Mouse (Mus musculus) CD4-positive, CD25-positive, alpha-beta regulatory T cell, adult 2 months (primary cell): Measurements from ENCODE around the gene Olfml2a.
A peak's percentile ranks its signal among the peaks of the same experiment; 100 is the strongest.

Experiments used
- DNase-seq: peaks from one replicate; pipeline ENCODE4 v3.0.0-alpha.2; 2012; ENCODE audit warnings: low read depth, low spot score

The Olfml2a gene

GRCm38 (mm10) chr2:38938007-38938406 lies 6.2 kb downstream of the Olfml2a start:
- no peak for DNase-seq

GRCm38 (mm10) chr2:38939047-38939446 lies 7.3 kb downstream of the Olfml2a start:
- peak; percentile 17 for DNase-seq

- no peak for DNase-seq
Measured at GRCm38 (mm10) chr2:38941426-38941825, 9.6 kb downstream of the Olfml2a start.

GRCm38 (mm10) chr2:38941898-38942297 lies 10.1 kb downstream of the Olfml2a start:
- DNase-seq, result no peak

- DNase-seq, result no peak
Measured at GRCm38 (mm10) chr2:38943161-38943560, 11.4 kb downstream of the Olfml2a start.

- no peak for DNase-seq
Measured at GRCm38 (mm10) chr2:38943977-38944376, 12.2 kb downstream of the Olfml2a start.

GRCm38 (mm10) chr2:38944460-38945161 lies 12.8 kb downstream of the Olfml2a start:
- no peak for DNase-seq

- no peak for DNase-seq
Measured at GRCm38 (mm10) chr2:38947566-38947965, 15.8 kb downstream of the Olfml2a start.

- no peak for DNase-seq
Measured at GRCm38 (mm10) chr2:38950281-38950719, 18.5 kb downstream of the Olfml2a start.

- no peak for DNase-seq
Measured at GRCm38 (mm10) chr2:38953152-38953883, 21.5 kb downstream of the Olfml2a start.

GRCm38 (mm10) chr2:38956062-38956461 lies 24.3 kb downstream of the Olfml2a start:
- no peak for DNase-seq

GRCm38 (mm10) chr2:38957671-38958223 lies 26.0 kb downstream of the Olfml2a start:
- no peak for DNase-seq

GRCm38 (mm10) chr2:38964198-38964597 lies 32.4 kb downstream of the Olfml2a start:
- no peak for DNase-seq

GRCm38 (mm10) chr2:38969650-38970049 lies 37.9 kb downstream of the Olfml2a start:
- DNase-seq, result no peak

GRCm38 (mm10) chr2:38970057-38970456 lies 38.3 kb downstream of the Olfml2a start:
- DNase-seq, result no peak

GRCm38 (mm10) chr2:38973223-38973622 lies 41.4 kb downstream of the Olfml2a start:
- DNase-seq, result no peak

GRCm38 (mm10) chr2:38973701-38974100 lies 41.9 kb downstream of the Olfml2a start:
- no peak for DNase-seq

- DNase-seq, result no peak
Measured at GRCm38 (mm10) chr2:38974171-38974570, 42.4 kb downstream of the Olfml2a start.

GRCm38 (mm10) chr2:38975181-38975580 lies 43.4 kb downstream of the Olfml2a start:
- DNase-seq, result no peak

GRCm38 (mm10) chr2:38975941-38976805 lies 44.4 kb downstream of the Olfml2a start:
- no peak for DNase-seq

- no peak for DNase-seq
Measured at GRCm38 (mm10) chr2:38977837-38978236, 46.1 kb downstream of the Olfml2a start.

- DNase-seq, result peak; percentile 40
Measured at GRCm38 (mm10) chr2:38983456-38983855, 51.7 kb downstream of the Olfml2a start.
